Mouse (Mus musculus): ENCODE data around the gene 1600014C23Rik. TPM values are rescaled to one million over a fixed set of nuclear protein-coding genes. Genes with fewer than 3 reads are reported as not detected.
A peak's percentile ranks its signal among the peaks of the same experiment; 100 is the strongest.

The 1600014C23Rik gene
- 0.58 TPM in 1 of 2 replicates, not detected in the other for total RNA-seq (2012; rRNA removed)

DNA sequence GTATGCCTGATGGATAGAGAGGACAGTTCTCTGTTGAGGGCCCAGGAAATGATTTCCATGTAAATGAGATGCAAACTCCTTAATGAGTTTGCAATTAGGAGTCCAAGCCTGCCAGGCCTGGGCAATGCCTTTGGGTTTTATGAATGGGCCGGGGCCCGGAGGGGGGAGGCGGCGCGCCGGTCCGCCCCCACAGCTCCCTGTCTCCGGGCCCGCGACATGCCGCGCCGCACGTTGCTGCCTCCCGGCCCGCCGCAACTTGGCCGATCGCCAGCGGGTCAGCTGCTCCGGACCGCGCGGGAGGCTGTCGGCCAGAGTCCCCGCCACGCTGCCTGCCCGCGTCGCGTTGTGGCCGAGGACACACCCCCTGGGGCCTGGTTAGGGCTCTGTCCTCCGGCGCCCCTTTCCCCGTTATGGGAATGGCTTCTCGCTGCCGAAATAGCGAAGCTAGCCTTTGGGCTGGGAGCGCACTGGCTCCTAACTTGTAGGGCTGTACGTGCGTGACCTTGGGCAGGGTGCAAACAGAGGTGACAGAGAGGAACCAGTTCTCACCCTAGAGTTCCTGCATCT, at the start of gene 1600014C23Rik:
TSS of gene 1600014C23Rik (minus strand) at position 110 of the 567 bp plus-strand sequence.
- Histone ChIP-seq H3K9me3 (ENCODE audit: control insufficient read depth, insufficient read depth, low read depth, low read length) (no peaks in the 10 kb centered on the region), H3K36me3 (ENCODE audit: control insufficient read depth, insufficient read depth, low read length, poor library complexity, severe bottlenecking) (no peaks in the 10 kb centered on the region), H3K4me1 (ENCODE audit: control insufficient read depth in 2 of 2, insufficient read depth in 2 of 2, low read length in 2 of 2, poor library complexity in 1 of 2) (peaks cover 4 to 30% of the 10 kb centered on the region in 2 experiments; a peak in 3 of 4 replicates), H3K9ac (ENCODE audit: insufficient read depth, low read depth, low read length, poor library complexity, severe bottlenecking) (peak within 1 kb of the TSS; percentile 63), H3K27ac (ENCODE audit: insufficient read depth, low read depth, low read length, poor library complexity, severe bottlenecking) (no peak within 1 kb of the TSS), H3K4me3 (ENCODE audit: insufficient read depth in 1 of 2, low read depth in 1 of 2, low read length in 2 of 2, poor library complexity in 1 of 2, severe bottlenecking in 1 of 2) (peak within 1 kb of the TSS; percentile 62 to 63)
- no peak for DNase-seq (ENCODE audit: low read depth, low spot score)
- TF ChIP-seq CHD2 (IDR thresholded peaks at IDR 0.05; ENCODE audit: low read depth, low read length) (no peak), ZNF384 (IDR thresholded peaks at IDR 0.05; ENCODE audit: low read depth, low read length) (no peak), HCFC1 (IDR thresholded peaks at IDR 0.05; ENCODE audit: borderline replicate concordance, insufficient read depth, low read length) (no peak), ZC3H11A (IDR thresholded peaks at IDR 0.05; ENCODE audit: borderline replicate concordance, low read depth, low read length) (no peak), MAFK (IDR thresholded peaks at IDR 0.05; ENCODE audit: insufficient read depth, low read depth, low read length) (no peak)
- in situ Hi-C loops (cut with MboI; ENCODE audit: low sequenced_read_pairs in 2 of 2, unreplicated experiment in 2 of 2): loop anchor here in 1 of 2 experiments (5.0 kb wide), 1 partner anchor 298 kb away; the partner anchor contains the start of gene Vegfa

DNA sequence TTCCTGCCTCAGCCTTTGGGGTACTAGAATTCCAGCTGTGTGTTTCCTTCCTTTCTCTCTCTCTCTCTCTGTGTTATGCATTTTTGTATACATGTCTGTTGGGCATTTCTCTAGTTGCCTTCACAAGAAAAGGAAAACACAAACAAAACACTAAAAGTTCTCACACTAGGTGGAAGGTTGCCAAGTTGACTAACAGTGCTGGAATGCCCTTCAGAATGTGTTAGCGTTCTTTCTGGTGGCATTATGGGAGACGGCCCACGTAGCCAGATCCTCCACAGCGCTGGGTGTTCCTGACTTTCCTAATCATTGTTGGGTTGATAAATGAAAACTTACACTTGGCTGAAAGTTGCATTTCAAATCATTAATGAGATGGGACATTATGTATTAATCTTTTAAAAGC, 44.8 kb upstream of the 1600014C23Rik start:
- no peak overlapping the region for H3K27ac ChIP-seq (ENCODE audit: insufficient read depth, low read depth, low read length, poor library complexity, severe bottlenecking)
- H3K9me3 ChIP-seq (ENCODE audit: control insufficient read depth, insufficient read depth, low read depth, low read length): no peaks in the 10 kb centered on the region
- H3K4me1 ChIP-seq (ENCODE audit: control insufficient read depth in 2 of 2, insufficient read depth in 2 of 2, low read length in 2 of 2, poor library complexity in 1 of 2): no peaks in the 10 kb centered on the region; a peak in 1 of 4 replicates
- TF ChIP-seq CHD2 (IDR thresholded peaks at IDR 0.05; ENCODE audit: low read depth, low read length): no peak
- no peak for TF ChIP-seq MAFK (IDR thresholded peaks at IDR 0.05; ENCODE audit: insufficient read depth, low read depth, low read length)
- TF ChIP-seq ZNF384 (IDR thresholded peaks at IDR 0.05; ENCODE audit: low read depth, low read length): no peak
- TF ChIP-seq HCFC1 (IDR thresholded peaks at IDR 0.05; ENCODE audit: borderline replicate concordance, insufficient read depth, low read length): no peak
- TF ChIP-seq ZC3H11A (IDR thresholded peaks at IDR 0.05; ENCODE audit: borderline replicate concordance, low read depth, low read length): no peak
- no peaks in the 10 kb centered on the region for H3K36me3 ChIP-seq (ENCODE audit: control insufficient read depth, insufficient read depth, low read length, poor library complexity, severe bottlenecking)
- no peak overlapping the region for H3K9ac ChIP-seq (ENCODE audit: insufficient read depth, low read depth, low read length, poor library complexity, severe bottlenecking)
- in situ Hi-C loops (cut with MboI; ENCODE audit: low sequenced_read_pairs in 2 of 2, unreplicated experiment in 2 of 2): no loop called here
- no peak overlapping the region for H3K4me3 ChIP-seq (ENCODE audit: insufficient read depth in 1 of 2, low read depth in 1 of 2, low read length in 2 of 2, poor library complexity in 1 of 2, severe bottlenecking in 1 of 2)
- DNase-seq (ENCODE audit: low read depth, low spot score): no peak

DNA sequence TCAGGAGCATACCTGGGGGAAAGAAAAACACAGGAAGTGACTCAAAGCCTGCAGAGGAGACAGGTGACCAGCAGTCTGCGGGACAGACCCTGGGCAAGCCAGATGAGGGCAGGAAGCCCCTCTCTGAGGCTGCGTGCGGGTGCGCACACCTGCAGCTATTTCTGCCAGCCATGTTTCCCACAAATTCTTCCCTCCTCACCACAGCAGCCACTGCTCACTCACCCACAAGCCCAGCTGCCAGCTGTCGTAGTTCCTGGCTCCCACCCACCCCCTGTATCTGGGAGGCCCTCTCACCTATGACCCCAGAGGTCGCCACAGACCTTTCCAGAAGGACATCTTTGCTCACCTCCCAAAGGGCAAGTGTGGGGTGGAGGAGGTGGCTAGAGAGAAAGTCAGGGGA, 43.8 kb upstream of the 1600014C23Rik start:
- TF ChIP-seq ZNF384 (IDR thresholded peaks at IDR 0.05; ENCODE audit: low read depth, low read length) (no peak), MAFK (IDR thresholded peaks at IDR 0.05; ENCODE audit: insufficient read depth, low read depth, low read length) (no peak), ZC3H11A (IDR thresholded peaks at IDR 0.05; ENCODE audit: borderline replicate concordance, low read depth, low read length) (no peak), HCFC1 (IDR thresholded peaks at IDR 0.05; ENCODE audit: borderline replicate concordance, insufficient read depth, low read length) (no peak), CHD2 (IDR thresholded peaks at IDR 0.05; ENCODE audit: low read depth, low read length) (no peak)
- DNase-seq (ENCODE audit: low read depth, low spot score): no peak
- Histone ChIP-seq H3K9ac (ENCODE audit: insufficient read depth, low read depth, low read length, poor library complexity, severe bottlenecking) (no peak overlapping the region), H3K36me3 (ENCODE audit: control insufficient read depth, insufficient read depth, low read length, poor library complexity, severe bottlenecking) (no peaks in the 10 kb centered on the region), H3K27ac (ENCODE audit: insufficient read depth, low read depth, low read length, poor library complexity, severe bottlenecking) (no peak overlapping the region), H3K4me3 (ENCODE audit: insufficient read depth in 1 of 2, low read depth in 1 of 2, low read length in 2 of 2, poor library complexity in 1 of 2, severe bottlenecking in 1 of 2) (no peak overlapping the region), H3K4me1 (ENCODE audit: control insufficient read depth in 2 of 2, insufficient read depth in 2 of 2, low read length in 2 of 2, poor library complexity in 1 of 2) (no peaks in the 10 kb centered on the region; a peak in 1 of 4 replicates), H3K9me3 (ENCODE audit: control insufficient read depth, insufficient read depth, low read depth, low read length) (no peaks in the 10 kb centered on the region)
- in situ Hi-C loops (cut with MboI; ENCODE audit: low sequenced_read_pairs in 2 of 2, unreplicated experiment in 2 of 2): no loop called here

DNA sequence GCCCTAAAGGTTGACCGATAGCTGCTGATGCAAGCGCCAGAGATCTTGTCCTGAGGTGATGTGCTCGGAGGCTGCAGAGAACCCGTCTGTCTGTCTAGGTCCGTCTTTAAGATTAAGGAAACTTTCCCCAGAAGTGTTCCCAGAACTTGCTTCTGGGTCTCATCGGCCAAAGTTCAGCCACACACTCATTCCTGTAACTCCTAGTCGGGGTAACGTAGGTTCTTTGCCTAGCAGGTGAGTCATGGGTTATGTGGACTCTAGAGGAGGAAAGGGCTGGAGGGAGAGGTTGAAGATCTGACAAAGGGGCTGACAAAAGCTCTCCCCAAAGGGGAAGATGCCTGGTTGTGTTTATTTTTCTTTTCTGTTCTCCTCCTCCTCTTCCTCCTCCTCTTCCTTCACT, 42.5 kb upstream of the 1600014C23Rik start:
- in situ Hi-C loops (cut with MboI; ENCODE audit: low sequenced_read_pairs in 2 of 2, unreplicated experiment in 2 of 2): no loop called here
- peaks cover 0 to 2% of the 10 kb centered on the region in 2 experiments; a peak in 2 of 4 replicates for H3K4me1 ChIP-seq (ENCODE audit: control insufficient read depth in 2 of 2, insufficient read depth in 2 of 2, low read length in 2 of 2, poor library complexity in 1 of 2)
- H3K27ac ChIP-seq (ENCODE audit: insufficient read depth, low read depth, low read length, poor library complexity, severe bottlenecking): no peak overlapping the region
- DNase-seq (ENCODE audit: low read depth, low spot score): no peak
- H3K9me3 ChIP-seq (ENCODE audit: control insufficient read depth, insufficient read depth, low read depth, low read length): no peaks in the 10 kb centered on the region
- TF ChIP-seq HCFC1 (IDR thresholded peaks at IDR 0.05; ENCODE audit: borderline replicate concordance, insufficient read depth, low read length): no peak
- H3K9ac ChIP-seq (ENCODE audit: insufficient read depth, low read depth, low read length, poor library complexity, severe bottlenecking): no peak overlapping the region
- no peak overlapping the region for H3K4me3 ChIP-seq (ENCODE audit: insufficient read depth in 1 of 2, low read depth in 1 of 2, low read length in 2 of 2, poor library complexity in 1 of 2, severe bottlenecking in 1 of 2)
- H3K36me3 ChIP-seq (ENCODE audit: control insufficient read depth, insufficient read depth, low read length, poor library complexity, severe bottlenecking): no peaks in the 10 kb centered on the region

DNA sequence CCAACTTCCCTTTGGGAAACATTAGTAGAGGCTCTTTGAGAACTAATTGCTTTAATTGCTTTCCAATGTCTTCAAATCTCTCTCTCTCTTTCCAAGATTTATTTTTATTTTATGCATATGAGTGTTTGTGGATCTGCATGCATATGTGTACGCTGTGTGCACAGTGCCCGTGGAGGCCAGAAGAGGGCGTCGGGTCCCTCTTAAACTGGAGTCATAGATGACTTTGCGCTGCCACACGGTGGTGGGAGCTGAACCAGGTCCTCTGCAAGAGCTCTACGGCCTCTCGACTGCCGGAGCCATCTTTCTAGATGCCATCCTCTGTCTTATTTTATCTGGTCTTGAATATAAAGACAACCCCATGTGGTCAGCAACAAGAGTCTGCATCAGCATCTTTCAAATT, 41.8 kb upstream of the 1600014C23Rik start:
- TF ChIP-seq ZNF384 (IDR thresholded peaks at IDR 0.05; ENCODE audit: low read depth, low read length): no peak
- TF ChIP-seq ZC3H11A (IDR thresholded peaks at IDR 0.05; ENCODE audit: borderline replicate concordance, low read depth, low read length): no peak
- no peak for TF ChIP-seq CHD2 (IDR thresholded peaks at IDR 0.05; ENCODE audit: low read depth, low read length)
- TF ChIP-seq HCFC1 (IDR thresholded peaks at IDR 0.05; ENCODE audit: borderline replicate concordance, insufficient read depth, low read length): no peak
- TF ChIP-seq MAFK (IDR thresholded peaks at IDR 0.05; ENCODE audit: insufficient read depth, low read depth, low read length): no peak
- DNase-seq (ENCODE audit: low read depth, low spot score): peak; percentile 53
- H3K4me1 ChIP-seq (ENCODE audit: control insufficient read depth in 2 of 2, insufficient read depth in 2 of 2, low read length in 2 of 2, poor library complexity in 1 of 2): peaks cover 0 to 2% of the 10 kb centered on the region in 2 experiments; a peak in 1 of 4 replicates
- H3K9me3 ChIP-seq (ENCODE audit: control insufficient read depth, insufficient read depth, low read depth, low read length): no peaks in the 10 kb centered on the region
- H3K4me3 ChIP-seq (ENCODE audit: insufficient read depth in 1 of 2, low read depth in 1 of 2, low read length in 2 of 2, poor library complexity in 1 of 2, severe bottlenecking in 1 of 2): no peak overlapping the region
- no peak overlapping the region for H3K9ac ChIP-seq (ENCODE audit: insufficient read depth, low read depth, low read length, poor library complexity, severe bottlenecking)
- H3K36me3 ChIP-seq (ENCODE audit: control insufficient read depth, insufficient read depth, low read length, poor library complexity, severe bottlenecking): no peaks in the 10 kb centered on the region
- in situ Hi-C loops (cut with MboI; ENCODE audit: low sequenced_read_pairs in 2 of 2, unreplicated experiment in 2 of 2): no loop called here
- no peak overlapping the region for H3K27ac ChIP-seq (ENCODE audit: insufficient read depth, low read depth, low read length, poor library complexity, severe bottlenecking)
